Mouse (Mus musculus): Measurements from ENCODE around the gene Cuedc1.

GRCm38 (mm10) chr11:88123021-88123420 is 25.2 kb downstream of the Cuedc1 start:
- no peak for TF ChIP-seq POLR2A (IDR thresholded peaks at IDR 0.05; ENCODE audit: low read depth, low read length)
- TF ChIP-seq CTCF (IDR thresholded peaks at IDR 0.05; ENCODE audit: extremely low read depth, insufficient read depth, insufficient read length, insufficient replicate concordance) = no peak

All from spleen, adult 2 months (tissue).